Mouse (Mus musculus): ENCODE data around the gene Arhgap21.

DNA sequence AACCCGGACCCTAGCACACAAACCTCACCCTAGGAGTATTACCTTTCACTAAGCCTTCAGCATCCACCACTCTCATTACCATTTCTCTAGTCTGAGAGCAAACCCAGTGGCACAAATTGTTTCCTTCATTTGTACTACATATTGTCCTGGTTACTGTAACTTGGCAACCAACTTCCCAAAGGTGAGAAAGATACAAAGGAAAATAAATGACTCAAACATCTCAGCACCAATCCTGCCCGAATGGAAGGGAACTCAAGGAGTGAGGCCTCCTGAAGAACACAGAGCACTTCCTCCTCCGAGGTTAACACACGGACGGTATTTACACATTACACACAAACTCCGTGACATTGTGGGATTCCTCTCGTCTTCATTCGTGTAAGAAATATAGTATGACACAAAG lies 7.4 kb downstream of the Arhgap21 start:
- TF ChIP-seq FLI1 (IDR thresholded peaks at IDR 0.05; ENCODE audit: low read length) (no peak), GATA1 (IDR thresholded peaks at IDR 0.05; ENCODE audit: borderline replicate concordance, low read length) (no peak)

Data from megakaryocyte, embryonic 14.5 days (primary cell).